Mouse (Mus musculus) ovary, adult 10 weeks (tissue): ENCODE results near the gene Nol10. TPM values are rescaled to one million over a fixed set of nuclear protein-coding genes. Genes with fewer than 3 reads are reported as not detected.

Experiments used
- polyA plus RNA-seq: library from polyadenylated mRNA; stranded (reverse); fragments of 350-450 nt; fragmentation: Illumina TruSeq; extraction: RNeasy Lipid Tissue Mini Kit (QIAGEN cat#74804); gene quantifications from one replicate; pipeline ENCODE4 v1.2.3, GENCODE M21; 2014

Gene Nol10
- polyA plus RNA-seq, result 32.8 TPM

DNA sequence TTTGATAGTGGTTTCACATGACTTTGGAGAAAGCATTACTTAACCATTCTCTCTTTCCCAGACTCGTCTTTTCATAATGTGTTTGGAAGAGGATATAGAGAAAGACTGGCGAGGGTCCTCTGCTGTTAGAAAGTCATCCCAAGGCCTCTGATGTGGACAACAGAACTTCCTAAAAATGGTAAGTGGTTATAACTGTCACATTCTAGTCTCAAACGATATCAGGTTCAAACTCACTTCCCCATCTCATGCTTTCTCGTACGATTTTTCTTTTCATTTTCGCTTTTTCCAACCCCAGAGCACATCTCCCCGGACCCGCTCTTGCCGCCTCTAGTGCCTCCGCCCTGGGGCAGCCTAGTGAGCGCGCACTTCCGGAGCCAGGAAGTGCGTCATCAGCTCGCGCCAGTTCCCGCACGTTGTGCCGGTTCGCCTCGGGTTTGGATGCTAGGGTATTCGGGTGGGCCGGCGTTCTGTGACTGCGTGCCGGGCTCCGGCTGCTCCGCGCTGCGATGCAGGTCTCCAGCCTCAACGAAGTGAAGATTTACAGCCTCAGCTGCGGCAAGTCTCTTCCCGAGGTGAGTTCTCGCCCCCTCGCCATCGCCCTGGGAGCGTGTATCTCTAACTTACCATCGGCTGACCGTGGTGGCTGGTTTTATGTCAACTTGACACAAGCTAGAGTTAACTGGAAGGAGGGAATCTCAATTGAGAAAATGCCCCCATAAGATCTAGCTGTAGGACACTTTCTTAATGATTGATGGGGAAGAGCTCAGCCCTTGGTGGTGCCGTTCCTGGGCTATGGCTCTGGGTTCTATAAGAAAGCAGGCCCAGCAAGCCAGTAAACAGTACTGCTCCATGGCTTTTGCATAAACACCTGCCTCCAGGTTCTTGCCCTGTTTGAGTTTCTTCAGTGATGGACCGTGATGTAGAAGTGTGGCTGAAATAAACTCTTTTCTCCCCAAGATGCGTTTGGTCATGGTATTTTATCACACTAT lies at the start of gene Nol10:
Gene Nol10 (plus strand): TSS at position 411 of the 989 bp plus-strand sequence.

GRCm38 (mm10) chr12:17329259-17329658 lies 19.0 kb upstream of the Nol10 start, which contains the start of gene Atp6v1c2:
Gene Atp6v1c2 (minus strand): TSS chr12:17329359.

Other genes with a start within 250 kb of the Nol10 start
- gene Kcnf1, start 171.6 kb upstream of the Nol10 start, polyA plus RNA-seq, result 3.3 TPM
- 151 TPM for gene Pdia6, start 81.9 kb upstream of the Nol10 start, polyA plus RNA-seq
- gene Atp6v1c2, start 19.1 kb upstream of the Nol10 start, polyA plus RNA-seq, result 2.3 TPM
- 184 TPM for gene Odc1, start 196.3 kb downstream of the Nol10 start, polyA plus RNA-seq